Comparison of ENCODE assay signal across 8 mouse cellular contexts in genomic region chr14:57103711-57104105, GRCm38 (mm10). TPM values are rescaled to one million over a fixed set of nuclear protein-coding genes. Genes with fewer than 3 reads are reported as not detected.
DNase-seq lines count a peak whose midpoint lies in the region; ATAC-seq and TF ChIP-seq lines count a peak whose summit lies in the region.

No protein-coding gene starts in this region.

- TF ChIP-seq EP300 in liver, postnatal 0 days (IDR thresholded peaks at IDR 0.05; ENCODE audit: low read depth): no peak

- H3K4me2 ChIP-seq in heart, embryonic 16.5 days (ENCODE audit: low read depth, low read length): peak overlapping the region; percentile 100
- peak overlapping the region; percentile 100 for H3K4me2 ChIP-seq in hindbrain, embryonic 14.5 days (replicated peaks)
- H3K4me2 ChIP-seq in liver, postnatal 0 days (ENCODE audit: low read depth, low read length): peak overlapping the region; percentile 81

- no peak for TF ChIP-seq CTCF in liver, postnatal 0 days (IDR thresholded peaks at IDR 0.05; ENCODE audit: low read depth)

- H3K9ac ChIP-seq in heart, embryonic 16.5 days (ENCODE audit: low read length): peak overlapping the region; percentile 66
- peak overlapping the region; percentile 54 for H3K9ac ChIP-seq in hindbrain, embryonic 14.5 days
- peak overlapping the region; percentile 77 for H3K9ac ChIP-seq in liver, postnatal 0 days (replicated peaks)

- intact Hi-C loops in left cerebral cortex, postnatal 36 days (cut with DNase I): no loop called here

- 5% methylated on average over 22 of the region's 22 CpGs for WGBS in heart, embryonic 16.5 days
- 2% methylated on average over 22 of the region's 22 CpGs for WGBS in hindbrain, embryonic 14.5 days
- WGBS in liver, postnatal 0 days (ENCODE audit: insufficient replicate concordance): 4% methylated on average over 22 of the region's 22 CpGs

- peaks cover 4% of the 10 kb centered on the region for H3K4me1 ChIP-seq in heart, embryonic 16.5 days (ENCODE audit: control insufficient read depth, insufficient read depth, low read length)
- peaks cover 10% of the 10 kb centered on the region for H3K4me1 ChIP-seq in hindbrain, embryonic 14.5 days (replicated peaks; ENCODE audit: control insufficient read depth, insufficient read depth, low read length)
- H3K4me1 ChIP-seq in liver, postnatal 0 days (ENCODE audit: insufficient read depth): peaks cover 6% of the 10 kb centered on the region; the same call in 1 of the 2 replicates

- peaks cover 57% of the 10 kb centered on the region for H3K27me3 ChIP-seq in heart, embryonic 16.5 days (ENCODE audit: control insufficient read depth, insufficient read depth, low read length)
- H3K27me3 ChIP-seq in hindbrain, embryonic 14.5 days (ENCODE audit: control insufficient read depth, insufficient read depth, low read length): peaks cover 63% of the 10 kb centered on the region
- peaks cover 31% of the 10 kb centered on the region for H3K27me3 ChIP-seq in liver, postnatal 0 days (ENCODE audit: insufficient read depth, low read length)

- peak overlapping the region; percentile 72 for H3K4me3 ChIP-seq in heart, embryonic 16.5 days (ENCODE audit: low read length)
- peak overlapping the region; percentile 63 for H3K4me3 ChIP-seq in hindbrain, embryonic 14.5 days (replicated peaks; ENCODE audit: low read length)
- peak overlapping the region; percentile 63 for H3K4me3 ChIP-seq in liver, postnatal 0 days (ENCODE audit: low read depth, low read length)

- no peak for ATAC-seq in heart, embryonic 16.5 days (replicated peaks; ENCODE audit: extremely low read depth, insufficient read depth, low FRiP score)
- no peak for ATAC-seq in hindbrain, embryonic 14.5 days (ENCODE audit: low FRiP score)
- ATAC-seq in liver, postnatal 0 days: no peak

- DNase-seq in heart, postnatal 4 days: no peak
- DNase-seq in adrenal gland, postnatal 14 days: peak; percentile 29
- DNase-seq in hindbrain, embryonic 14.5 days (ENCODE audit: low spot score): no peak
- peak; percentile 22 for DNase-seq in liver, postnatal 0 days
- no peak for DNase-seq in cerebellum, postnatal 25 days
- no peak for DNase-seq in right cerebral cortex, postnatal 14 days
- no peak for DNase-seq in left cerebral cortex, postnatal 36 days (ENCODE audit: low spot score in 2 of 2)

- H3K36me3 ChIP-seq in heart, embryonic 16.5 days (ENCODE audit: control insufficient read depth, insufficient read depth): no peaks in the 10 kb centered on the region
- no peaks in the 10 kb centered on the region for H3K36me3 ChIP-seq in hindbrain, embryonic 14.5 days (replicated peaks; ENCODE audit: control insufficient read depth, insufficient read depth)
- 0 out of 2 replicates have a peak, but pooled peaks cover 3% of the 10 kb centered on the region for H3K36me3 ChIP-seq in liver, postnatal 0 days (replicated peaks; ENCODE audit: insufficient read depth, low read length)

- no peak overlapping the region for H3K27ac ChIP-seq in heart, embryonic 16.5 days (ENCODE audit: low read length)
- no peak overlapping the region for H3K27ac ChIP-seq in hindbrain, embryonic 14.5 days
- peak overlapping the region; percentile 87 for H3K27ac ChIP-seq in liver, postnatal 0 days (ENCODE audit: low read depth)

- no peaks in the 10 kb centered on the region for H3K9me3 ChIP-seq in heart, embryonic 16.5 days (replicated peaks; ENCODE audit: control insufficient read depth, low read length)
- no peaks in the 10 kb centered on the region for H3K9me3 ChIP-seq in hindbrain, embryonic 14.5 days (ENCODE audit: control insufficient read depth, low read length)
- H3K9me3 ChIP-seq in liver, postnatal 0 days (ENCODE audit: low read length): no peaks in the 10 kb centered on the region

RNA-seq across cellular contexts. Expression of gene Gjb2, which starts 0.8 kb away (rescaled TPM):
- 0.28 and 0.31 TPM in 2 replicates for polyA plus RNA-seq in heart, embryonic 16.5 days (2015; fragmentation: Nextera tagmentation; extraction: Ambion mirVana)
- under 1 TPM in 1 of 2 experiments, not detected in 1; 0.14 TPM for total RNA-seq in heart, postnatal 4 days (2021)
- total RNA-seq in adrenal gland, postnatal 14 days (2021): 3.2 and 18.4 TPM in 2 replicates
- polyA plus RNA-seq in hindbrain, embryonic 14.5 days (2014; fragmentation: Nextera tagmentation; extraction: Ambion mirVana): 22.1 and 25.4 TPM in 2 replicates
- 104 and 135 TPM in 2 replicates for polyA plus RNA-seq in liver, postnatal 0 days (2015; fragmentation: Nextera tagmentation; extraction: Ambion mirVana)
- 10 to 100 TPM in 1 of 2 experiments, 1 to 10 TPM in 1; 8.8 to 10.8 TPM for total RNA-seq in left cerebral cortex, postnatal 36 days (2021)

RNA-seq across cellular contexts. Expression of gene Gm4491, which starts 12.0 kb away (rescaled TPM):
- not detected in 2 replicates for polyA plus RNA-seq in heart, embryonic 16.5 days (2015; fragmentation: Nextera tagmentation; extraction: Ambion mirVana)
- total RNA-seq in heart, postnatal 4 days (2021): not detected
- not detected in 2 replicates for total RNA-seq in adrenal gland, postnatal 14 days (2021)
- not detected in 2 replicates for polyA plus RNA-seq in hindbrain, embryonic 14.5 days (2014; fragmentation: Nextera tagmentation; extraction: Ambion mirVana)
- not detected in 2 replicates for polyA plus RNA-seq in liver, postnatal 0 days (2015; fragmentation: Nextera tagmentation; extraction: Ambion mirVana)
- total RNA-seq in left cerebral cortex, postnatal 36 days (2021): under 1 TPM; 0.77 to 0.96 TPM

RNA-seq across cellular contexts. Expression of gene Gjb6, which starts 29.7 kb away (rescaled TPM):
- polyA plus RNA-seq in heart, embryonic 16.5 days (2015; fragmentation: Nextera tagmentation; extraction: Ambion mirVana): not detected in 2 replicates
- not detected for total RNA-seq in heart, postnatal 4 days (2021)
- not detected in 2 replicates for total RNA-seq in adrenal gland, postnatal 14 days (2021)
- 23.0 and 25.9 TPM in 2 replicates for polyA plus RNA-seq in hindbrain, embryonic 14.5 days (2014; fragmentation: Nextera tagmentation; extraction: Ambion mirVana)
- 0.11 TPM in 1 of 2 replicates, not detected in the other for polyA plus RNA-seq in liver, postnatal 0 days (2015; fragmentation: Nextera tagmentation; extraction: Ambion mirVana)
- 100 to 1,000 TPM in 1 of 2 experiments, 10 to 100 TPM in 1; 99.8 to 127 TPM for total RNA-seq in left cerebral cortex, postnatal 36 days (2021)

RNA-seq across cellular contexts. Expression of gene Gja3, which starts 45.8 kb away (rescaled TPM):
- polyA plus RNA-seq in heart, embryonic 16.5 days (2015; fragmentation: Nextera tagmentation; extraction: Ambion mirVana): 56.9 and 57.0 TPM in 2 replicates
- total RNA-seq in heart, postnatal 4 days (2021): 10 to 100 TPM; 33.4 to 39.4 TPM
- total RNA-seq in adrenal gland, postnatal 14 days (2021): not detected in 2 replicates
- polyA plus RNA-seq in hindbrain, embryonic 14.5 days (2014; fragmentation: Nextera tagmentation; extraction: Ambion mirVana): 0.70 and 1.3 TPM in 2 replicates
- 0.07 TPM in 1 of 2 replicates, not detected in the other for polyA plus RNA-seq in liver, postnatal 0 days (2015; fragmentation: Nextera tagmentation; extraction: Ambion mirVana)
- total RNA-seq in left cerebral cortex, postnatal 36 days (2021): under 1 TPM; 0.15 to 0.27 TPM

Comparison
In these comparisons a context has a peak if more than half of its experiments do, and no peak if none do; other contexts are left out.
1. DNase-seq: peak in adrenal gland, postnatal 14 days (single experiment) and liver, postnatal 0 days (single experiment); none in heart, postnatal 4 days (single experiment), hindbrain, embryonic 14.5 days (single experiment), cerebellum, postnatal 25 days (0 of 2), right cerebral cortex, postnatal 14 days (single experiment) and left cerebral cortex, postnatal 36 days (0 of 2).
2. RNA of gene Gjb6, which starts 29.7 kb away (total RNA-seq): 99.8 to 127 TPM in left cerebral cortex, postnatal 36 days; not detected in heart, postnatal 4 days and not detected in adrenal gland, postnatal 14 days; every median in the first group is over 10 times any median in the second.
3. Peak in every context shown above with its lines, with median percentiles within 50 percentile points of each other: H3K4me2 ChIP-seq, H3K4me3 ChIP-seq and H3K9ac ChIP-seq.